Mouse (Mus musculus) limb, embryonic 14.5 days (tissue): ENCODE measurements around the gene Rmnd5b. TPM values are rescaled to one million over a fixed set of nuclear protein-coding genes. Genes with fewer than 3 reads are reported as not detected.
"Not testable (repeated sequence)": the region's sequence is repeated elsewhere in the genome, so short reads cannot be mapped to it uniquely, and the experiment has no call there.

Source experiments
- ATAC-seq: fragments of 200-750 bp; cut with Nextera tagmentation; 2 replicates; pipeline ENCODE4 v1.8.0; 2017; ENCODE audit warnings: low read depth, moderate number of reproducible peaks, moderate TSS enrichment; ENCODE audit not compliant: low FRiP score
- DNase-seq: peaks from one replicate; pipeline ENCODE4 v3.0.0-alpha.2; 2015; ENCODE audit warnings: low spot score
- H3K27ac ChIP-seq: fragments of 300-500 bp; sonication (generic); replicated peaks from 2 replicates; pipeline ENCODE4 v1.5.1; 2014; ENCODE audit warnings: low read depth, mild to moderate bottlenecking, low read length, moderate library complexity, mixed read lengths
- H3K27me3 ChIP-seq: fragments of 300-500 bp; sonication (generic); 2 replicates; pipeline ENCODE4 v1.6.1; 2014; ENCODE audit warnings: low read length, mixed read lengths; ENCODE audit not compliant: control insufficient read depth, insufficient read depth
- H3K36me3 ChIP-seq: fragments of 300-500 bp; sonication (generic); 2 replicates; pipeline ENCODE4 v1.6.1; 2014; ENCODE audit warnings: mild to moderate bottlenecking, low read length, moderate library complexity, mixed read lengths; ENCODE audit not compliant: control insufficient read depth, insufficient read depth
- H3K4me1 ChIP-seq: fragments of 300-500 bp; sonication (generic); 2 replicates; pipeline ENCODE4 v1.6.1; 2014; ENCODE audit warnings: antibody characterized with exemption, low read length, mixed read lengths; ENCODE audit not compliant: control insufficient read depth, insufficient read depth
- H3K4me2 ChIP-seq: fragments of 300-500 bp; sonication (generic); replicated peaks from 2 replicates; pipeline ENCODE4 v1.6.1; 2014; ENCODE audit warnings: low read depth, mild to moderate bottlenecking, low read length, moderate library complexity; ENCODE audit not compliant: severe bottlenecking
- H3K4me3 ChIP-seq: fragments of 300-500 bp; sonication (generic); replicated peaks from 2 replicates; pipeline ENCODE4 v1.5.1; 2014; ENCODE audit warnings: low read length
- H3K9ac ChIP-seq: fragments of 300-500 bp; sonication (generic); 2 replicates; pipeline ENCODE4 v1.6.1; 2014; ENCODE audit warnings: mild to moderate bottlenecking, low read depth, low read length, moderate library complexity; ENCODE audit not compliant: severe bottlenecking
- H3K9me3 ChIP-seq: fragments of 300-500 bp; sonication (generic); 2 replicates; pipeline ENCODE4 v1.6.1; 2016; ENCODE audit warnings: low read length; ENCODE audit not compliant: control insufficient read depth
- POLR2A ChIP-seq: fragments of 200-500 bp; IDR thresholded peaks from 2 replicates; pipeline ENCODE4 v1.8.0; 2012; ENCODE audit warnings: inconsistent platforms, mild to moderate bottlenecking, moderate library complexity, borderline replicate concordance; ENCODE audit not compliant: insufficient read depth, insufficient read length; ENCODE audit errors: extremely low read depth
- WGBS: fragments of 180-500 bp; shearing (Covaris S2); extraction: QIAGEN DNeasy Blood & Tissue Kit; methylation state at CpG from one replicate; pipeline ENCODE4 v1.1.7; 2014; 5-methylcytosine and 5-hydroxymethylcytosine counted together
- polyA plus RNA-seq, 2 experiments: library from polyadenylated mRNA; depleted of rRNA in 1 of 2; stranded (reverse) in 1 of 2; unstranded in 1 of 2; fragments of >200 nt; fragmentation: Nextera tagmentation in 1 of 2; extraction: Ambion mirVana in 1 of 2; gene quantifications; 2 replicates each; pipeline versions ENCODE4 v1.2.1 to v1.2.3; 2012 to 2014

Rmnd5b gene
- polyA plus RNA-seq, 2 experiments, result 49.3 to 57.4 TPM

- H3K36me3 ChIP-seq, result peaks cover 48% of the 10 kb centered on the region
- no peak overlapping the region for H3K9ac ChIP-seq
- no peak overlapping the region for H3K4me2 ChIP-seq
- ATAC-seq (no peak), DNase-seq (no peak)
- no peak overlapping the region; the same call in 1 of the 2 replicates for H3K4me3 ChIP-seq
- H3K27ac ChIP-seq, result no peak overlapping the region
- WGBS, result 96% methylated on average over 2 of the region's 2 CpGs
- H3K9me3 ChIP-seq, result no peaks in the 10 kb centered on the region
- H3K27me3 ChIP-seq, result no peaks in the 10 kb centered on the region
- no peak for TF ChIP-seq POLR2A
- H3K4me1 ChIP-seq, result peaks cover 9% of the 10 kb centered on the region
These were observed 13.9 kb downstream of the Rmnd5b start for GRCm38 (mm10) chr11:51621776-51622175.

- WGBS, result 1% methylated on average over 11 of the region's 11 CpGs
These were observed 15.6 kb downstream of the Rmnd5b start for GRCm38 (mm10) chr11:51620084-51620483.

GRCm38 (mm10) chr11:51619409-51620060 lies 16.2 kb downstream of the Rmnd5b start, which contains the start of gene Nhp2:
TSS of gene Nhp2 (plus strand) at chr11:51619735.
- 0 out of 2 replicates have a peak, but pooled peaks have one; percentile 16 for TF ChIP-seq POLR2A
- Histone ChIP-seq H3K36me3 (peaks cover 27% of the 10 kb centered on the region), H3K27ac (peak within 1 kb of the TSS; percentile 44; the same call in 1 of the 2 replicates), H3K4me2 (peak within 1 kb of the TSS; percentile 70), H3K4me3 (peak within 1 kb of the TSS; percentile 81), H3K4me1 (peaks cover 9% of the 10 kb centered on the region), H3K27me3 (no peaks in the 10 kb centered on the region), H3K9ac (peak within 1 kb of the TSS; percentile 76), H3K9me3 (no peaks in the 10 kb centered on the region)
- ATAC-seq, result peak; percentile 94
- peak; percentile 98 for DNase-seq
- WGBS, result 1% methylated on average over 51 of the region's 51 CpGs

More at GRCm38 (mm10) chr11:51620084-51620483, 15.6 kb downstream of the Rmnd5b start:
- peak overlapping the region; percentile 70 for H3K4me2 ChIP-seq
- peaks cover 33% of the 10 kb centered on the region for H3K36me3 ChIP-seq
- no peaks in the 10 kb centered on the region for H3K9me3 ChIP-seq
- H3K27me3 ChIP-seq, result no peaks in the 10 kb centered on the region
- peak overlapping the region; percentile 44; the same call in 1 of the 2 replicates for H3K27ac ChIP-seq
- ATAC-seq (no peak), DNase-seq (no peak)
- peak overlapping the region; percentile 81 for H3K4me3 ChIP-seq
- peak overlapping the region; percentile 76 for H3K9ac ChIP-seq
- peaks cover 9% of the 10 kb centered on the region for H3K4me1 ChIP-seq
- TF ChIP-seq POLR2A, result no peak

GRCm38 (mm10) chr11:51618894-51619408 lies 16.7 kb downstream of the Rmnd5b start:
- TF ChIP-seq POLR2A, result no peak
- Histone ChIP-seq H3K9ac (no peak overlapping the region), H3K9me3 (no peaks in the 10 kb centered on the region), H3K4me1 (peaks cover 9% of the 10 kb centered on the region), H3K4me3 (peak overlapping the region; percentile 81), H3K27ac (no peak overlapping the region), H3K36me3 (peaks cover 21% of the 10 kb centered on the region), H3K27me3 (no peaks in the 10 kb centered on the region), H3K4me2 (peak overlapping the region; percentile 44)
- 51% methylated on average over 8 of the region's 8 CpGs for WGBS
- DNase-seq (no peak), ATAC-seq (no peak; the same call in 1 of the 2 replicates)

GRCm38 (mm10) chr11:51617693-51618092 lies 18.0 kb downstream of the Rmnd5b start:
- TF ChIP-seq POLR2A, result no peak
- Histone ChIP-seq H3K9ac (no peak overlapping the region), H3K4me3 (no peak overlapping the region), H3K27me3 (no peaks in the 10 kb centered on the region), H3K36me3 (peaks cover 9% of the 10 kb centered on the region; the same call in 1 of the 2 replicates), H3K4me1 (peaks cover 9% of the 10 kb centered on the region), H3K27ac (no peak overlapping the region), H3K4me2 (no peak overlapping the region), H3K9me3 (no peaks in the 10 kb centered on the region)
- DNase-seq, result peak; percentile 84
- no peak for ATAC-seq
- 5% methylated on average over 4 of the region's 4 CpGs for WGBS

GRCm38 (mm10) chr11:51616113-51616512 lies 19.6 kb downstream of the Rmnd5b start:
- Histone ChIP-seq H3K4me3 (peak overlapping the region; percentile 36), H3K4me2 (peak overlapping the region; percentile 63), H3K9ac (peak overlapping the region; percentile 57)
- H3K9me3 ChIP-seq, H3K36me3 ChIP-seq, DNase-seq, H3K4me1 ChIP-seq, ATAC-seq, H3K27ac ChIP-seq, H3K27me3 ChIP-seq: not testable (repeated sequence)
- WGBS, result 89% methylated on average over 7 of the region's 7 CpGs
